Mouse (Mus musculus) heart, postnatal 0 days (tissue): ENCODE measurements around the gene Ier5l.

Experiments
- CTCF ChIP-seq: IDR thresholded peaks from 2 replicates; pipeline ENCODE4 v1.5.1; 2016; ENCODE audit warnings: antibody characterized with exemption, control low read depth, low read depth
- EP300 ChIP-seq: IDR thresholded peaks from 2 replicates; pipeline ENCODE4 v1.6.1; 2016; ENCODE audit warnings: antibody characterized with exemption, low read depth

- TF ChIP-seq CTCF (no peak), EP300 (no peak)
Observed at GRCm38 (mm10) chr2:30472731-30473351, 1.2 kb downstream of the Ier5l start.
